Mouse (Mus musculus): ENCODE data around the gene Slc6a21. TPM values are rescaled to one million over a fixed set of nuclear protein-coding genes. Genes with fewer than 3 reads are reported as not detected.

Slc6a21 gene
- polyA plus RNA-seq, 1 experiment: 0.08 TPM

GRCm38 (mm10) chr7:45234333-45234841 is 42.9 kb upstream of the Slc6a21 start:
- Histone ChIP-seq H3K4me1 (ENCODE audit: control insufficient read depth, insufficient read depth, low read length) (peaks cover 3% of the 10 kb centered on the region; the same call in 1 of the 2 replicates), H3K4me3 (ENCODE audit: insufficient read depth, low read length) (no peak overlapping the region), H3K27ac (ENCODE audit: insufficient read depth, low read length) (peak overlapping the region; percentile 95)
- no peak for TF ChIP-seq CTCF (IDR thresholded peaks at IDR 0.05; ENCODE audit: extremely low read depth, insufficient read depth, low read length)

GRCm38 (mm10) chr7:45234922-45235571 is 42.3 kb upstream of the Slc6a21 start:
- Histone ChIP-seq H3K27ac (ENCODE audit: insufficient read depth, low read length) (peak overlapping the region; percentile 95), H3K4me3 (ENCODE audit: insufficient read depth, low read length) (no peak overlapping the region), H3K4me1 (ENCODE audit: control insufficient read depth, insufficient read depth, low read length) (peaks cover 3% of the 10 kb centered on the region; the same call in 1 of the 2 replicates)
- TF ChIP-seq POLR2A (IDR thresholded peaks at IDR 0.05; ENCODE audit: extremely low read depth, insufficient read depth, low read length): peak; percentile 24; the same call in 1 of the 2 replicates
- no peak for TF ChIP-seq CTCF (IDR thresholded peaks at IDR 0.05; ENCODE audit: extremely low read depth, insufficient read depth, low read length)

- no peak overlapping the region for H3K4me3 ChIP-seq (ENCODE audit: insufficient read depth, low read length)
- H3K4me1 ChIP-seq (ENCODE audit: control insufficient read depth, insufficient read depth, low read length): peaks cover 3% of the 10 kb centered on the region; the same call in 1 of the 2 replicates
- H3K27ac ChIP-seq (ENCODE audit: insufficient read depth, low read length): no peak overlapping the region
- TF ChIP-seq CTCF (IDR thresholded peaks at IDR 0.05; ENCODE audit: extremely low read depth, insufficient read depth, low read length) (no peak), POLR2A (IDR thresholded peaks at IDR 0.05; ENCODE audit: extremely low read depth, insufficient read depth, low read length) (no peak)
Observed at GRCm38 (mm10) chr7:45235656-45236180, 41.6 kb upstream of the Slc6a21 start.

- H3K4me3 ChIP-seq (ENCODE audit: insufficient read depth, low read length): no peak overlapping the region
- H3K4me1 ChIP-seq (ENCODE audit: control insufficient read depth, insufficient read depth, low read length): peaks cover 2% of the 10 kb centered on the region; the same call in 1 of the 2 replicates
- H3K27ac ChIP-seq (ENCODE audit: insufficient read depth, low read length): no peak overlapping the region
- TF ChIP-seq CTCF (IDR thresholded peaks at IDR 0.05; ENCODE audit: extremely low read depth, insufficient read depth, low read length) (no peak), POLR2A (IDR thresholded peaks at IDR 0.05; ENCODE audit: extremely low read depth, insufficient read depth, low read length) (no peak)
Observed at GRCm38 (mm10) chr7:45237747-45238699, 39.3 kb upstream of the Slc6a21 start.

GRCm38 (mm10) chr7:45238723-45239496 is 38.4 kb upstream of the Slc6a21 start, which contains the start of gene Cd37:
TSS of gene Cd37 (minus strand) at chr7:45239115.
- H3K4me1 ChIP-seq (ENCODE audit: control insufficient read depth, insufficient read depth, low read length): 0 out of 2 replicates have a peak, but pooled peaks cover 2% of the 10 kb centered on the region
- no peak within 1 kb of the TSS for H3K4me3 ChIP-seq (ENCODE audit: insufficient read depth, low read length)
- no peak within 1 kb of the TSS for H3K27ac ChIP-seq (ENCODE audit: insufficient read depth, low read length)
- TF ChIP-seq POLR2A (IDR thresholded peaks at IDR 0.05; ENCODE audit: extremely low read depth, insufficient read depth, low read length): no peak
- TF ChIP-seq CTCF (IDR thresholded peaks at IDR 0.05; ENCODE audit: extremely low read depth, insufficient read depth, low read length): no peak

- no peaks in the 10 kb centered on the region for H3K4me1 ChIP-seq (ENCODE audit: control insufficient read depth, insufficient read depth, low read length)
- TF ChIP-seq CTCF (IDR thresholded peaks at IDR 0.05; ENCODE audit: extremely low read depth, insufficient read depth, low read length) (no peak), POLR2A (IDR thresholded peaks at IDR 0.05; ENCODE audit: extremely low read depth, insufficient read depth, low read length) (no peak)
- no peak overlapping the region for H3K4me3 ChIP-seq (ENCODE audit: insufficient read depth, low read length)
- no peak overlapping the region for H3K27ac ChIP-seq (ENCODE audit: insufficient read depth, low read length)
Observed at GRCm38 (mm10) chr7:45240109-45240508, 37.2 kb upstream of the Slc6a21 start.

GRCm38 (mm10) chr7:45240633-45241388 is 36.5 kb upstream of the Slc6a21 start, which contains the start of gene Slc6a16:
TSS of gene Slc6a16 (plus strand) at chr7:45241085.
- no peak within 1 kb of the TSS for H3K27ac ChIP-seq (ENCODE audit: insufficient read depth, low read length)
- no peak within 1 kb of the TSS for H3K4me3 ChIP-seq (ENCODE audit: insufficient read depth, low read length)
- TF ChIP-seq POLR2A (IDR thresholded peaks at IDR 0.05; ENCODE audit: extremely low read depth, insufficient read depth, low read length) (no peak), CTCF (IDR thresholded peaks at IDR 0.05; ENCODE audit: extremely low read depth, insufficient read depth, low read length) (no peak)
- H3K4me1 ChIP-seq (ENCODE audit: control insufficient read depth, insufficient read depth, low read length): no peaks in the 10 kb centered on the region

- Histone ChIP-seq H3K4me3 (ENCODE audit: insufficient read depth, low read length) (no peak overlapping the region), H3K27ac (ENCODE audit: insufficient read depth, low read length) (no peak overlapping the region), H3K4me1 (ENCODE audit: control insufficient read depth, insufficient read depth, low read length) (no peaks in the 10 kb centered on the region)
- TF ChIP-seq CTCF (IDR thresholded peaks at IDR 0.05; ENCODE audit: extremely low read depth, insufficient read depth, low read length) (no peak), POLR2A (IDR thresholded peaks at IDR 0.05; ENCODE audit: extremely low read depth, insufficient read depth, low read length) (no peak)
Observed at GRCm38 (mm10) chr7:45241389-45241749, 35.9 kb upstream of the Slc6a21 start.

Data from cortical plate, adult 2 months (tissue).